In genomic region chr12:29239975-29240374, GRCm38 (mm10) we compare ENCODE assay signal across 9 mouse cellular contexts.
A peak's percentile ranks its signal among the peaks of the same experiment; 100 is the strongest.
DNase-seq lines count a peak whose midpoint lies in the region; ATAC-seq lines count a peak whose summit lies in the region.
"Had no signal": no experiment of that assay in that cellular context is flagged by ENCODE, and none has a peak within 500 bp of the region (broad histone marks: within the 10 kb centered on the region; RNA-seq: fewer than 3 reads in every experiment).

No protein-coding gene starts in this region.

- intact Hi-C loops in left cerebral cortex, postnatal 10 days (cut with DNase I) = no loop called here

- no peak for DNase-seq in lung, postnatal 25 days (ENCODE audit: low spot score)
- DNase-seq in hindbrain, embryonic 14.5 days (ENCODE audit: low spot score) = peak; percentile 63
- peak; percentile 56 to 57 for DNase-seq in left cerebral cortex, postnatal 10 days (ENCODE audit: extremely low spot score in 1 of 2, low spot score in 2 of 2)
- peak; percentile 45 for DNase-seq in right cerebral cortex, postnatal 25 days
- no peak for DNase-seq in natural killer cell, adult 2 months (ENCODE audit: low spot score in 2 of 2)
- no peak for DNase-seq in thymus, postnatal 25 days
- no peak for DNase-seq in embryo, embryonic 10.5 days (ENCODE audit: low spot score)

- H3K4me3 ChIP-seq in lung, embryonic 15.5 days = no peak overlapping the region
- no peak overlapping the region for H3K4me3 ChIP-seq in hindbrain, embryonic 14.5 days (replicated peaks; ENCODE audit: low read length)
- H3K4me3 ChIP-seq: neural tube, embryonic 12.5 days had no signal

- H3K4me1 ChIP-seq in lung, embryonic 15.5 days = peaks cover 19% of the 10 kb centered on the region
- peaks cover 24% of the 10 kb centered on the region for H3K4me1 ChIP-seq in hindbrain, embryonic 14.5 days (replicated peaks; ENCODE audit: control insufficient read depth, insufficient read depth, low read length)

- H3K9me3 ChIP-seq in lung, embryonic 15.5 days = no peaks in the 10 kb centered on the region
- no peaks in the 10 kb centered on the region for H3K9me3 ChIP-seq in hindbrain, embryonic 14.5 days (ENCODE audit: control insufficient read depth, low read length)
- H3K9me3 ChIP-seq: neural tube, embryonic 12.5 days had no signal

- no peak overlapping the region for H3K9ac ChIP-seq in lung, embryonic 15.5 days
- H3K9ac ChIP-seq in hindbrain, embryonic 14.5 days = no peak overlapping the region; the same call in 1 of the 2 replicates
- H3K9ac ChIP-seq: neural tube, embryonic 12.5 days had no signal

- no peaks in the 10 kb centered on the region for H3K27me3 ChIP-seq in lung, embryonic 15.5 days
- H3K27me3 ChIP-seq in hindbrain, embryonic 14.5 days (ENCODE audit: control insufficient read depth, insufficient read depth, low read length) = no peaks in the 10 kb centered on the region
- H3K27me3 ChIP-seq: neural tube, embryonic 12.5 days had no signal

- no peak overlapping the region for H3K4me2 ChIP-seq in lung, embryonic 15.5 days
- no peak overlapping the region for H3K4me2 ChIP-seq in hindbrain, embryonic 14.5 days (replicated peaks)
- H3K4me2 ChIP-seq: neural tube, embryonic 12.5 days had no signal

- peak; percentile 69; the same call in 1 of the 2 replicates for ATAC-seq in lung, embryonic 15.5 days (ENCODE audit: borderline replicate concordance, extremely low read depth, low FRiP score, low TSS enrichment)
- peak; percentile 59; the same call in 1 of the 2 replicates for ATAC-seq in hindbrain, embryonic 14.5 days (ENCODE audit: low FRiP score)

- H3K27ac ChIP-seq in lung, embryonic 15.5 days = no peak overlapping the region
- peak overlapping the region; percentile 82 for H3K27ac ChIP-seq in hindbrain, embryonic 14.5 days
- H3K27ac ChIP-seq: neural tube, embryonic 12.5 days had no signal

- H3K36me3 ChIP-seq in lung, embryonic 15.5 days = no peaks in the 10 kb centered on the region
- H3K36me3 ChIP-seq in hindbrain, embryonic 14.5 days (replicated peaks; ENCODE audit: control insufficient read depth, insufficient read depth) = no peaks in the 10 kb centered on the region
- H3K36me3 ChIP-seq: neural tube, embryonic 12.5 days had no signal

- 11% methylated on average over 5 of the region's 5 CpGs for WGBS in lung, embryonic 15.5 days
- WGBS in hindbrain, embryonic 14.5 days = 33% methylated on average over 5 of the region's 5 CpGs

Comparison
In these comparisons a context has a peak if more than half of its experiments do, and no peak if none do; other contexts are left out.
1. DNase-seq: peak in hindbrain, embryonic 14.5 days (single experiment), left cerebral cortex, postnatal 10 days (2 of 2) and right cerebral cortex, postnatal 25 days (single experiment); none in lung, postnatal 25 days (single experiment), natural killer cell, adult 2 months (0 of 2), thymus, postnatal 25 days (single experiment) and embryo, embryonic 10.5 days (single experiment).